Mouse (Mus musculus) kidney, adult 9 months (tissue): ENCODE measurements around the gene Pkp4.

ENCODE experiments used
- DNase-seq: peaks from one replicate; pipeline ENCODE4 v3.0.0; 2022

Gene Pkp4

GRCm38 (mm10) chr2:59184107-59185064 lies 23.7 kb downstream of the Pkp4 start:
- DNase-seq, result peak; percentile 58

- DNase-seq, result peak; percentile 93
These were observed 25.5 kb downstream of the Pkp4 start for GRCm38 (mm10) chr2:59186122-59186521.

GRCm38 (mm10) chr2:59186966-59187365 lies 26.3 kb downstream of the Pkp4 start:
- DNase-seq, result no peak

- no peak for DNase-seq
These were observed 27.7 kb downstream of the Pkp4 start for GRCm38 (mm10) chr2:59188306-59188705.

- DNase-seq, result peak; percentile 47
These were observed 29.1 kb downstream of the Pkp4 start for GRCm38 (mm10) chr2:59189661-59190185.

- no peak for DNase-seq
These were observed 29.5 kb downstream of the Pkp4 start for GRCm38 (mm10) chr2:59190186-59190585.

- no peak for DNase-seq
These were observed 30.8 kb downstream of the Pkp4 start for GRCm38 (mm10) chr2:59191466-59191865.

- DNase-seq, result no peak
These were observed 32.5 kb downstream of the Pkp4 start for GRCm38 (mm10) chr2:59193117-59193516.

GRCm38 (mm10) chr2:59197156-59197555 lies 36.5 kb downstream of the Pkp4 start:
- DNase-seq, result no peak

GRCm38 (mm10) chr2:59199476-59199976 lies 38.9 kb downstream of the Pkp4 start:
- no peak for DNase-seq

- no peak for DNase-seq
These were observed 39.9 kb downstream of the Pkp4 start for GRCm38 (mm10) chr2:59200511-59200910.

GRCm38 (mm10) chr2:59202930-59203329 lies 42.3 kb downstream of the Pkp4 start:
- DNase-seq, result no peak

GRCm38 (mm10) chr2:59203627-59204425 lies 43.2 kb downstream of the Pkp4 start:
- no peak for DNase-seq

- no peak for DNase-seq
These were observed 44.4 kb downstream of the Pkp4 start for GRCm38 (mm10) chr2:59205092-59205491.

GRCm38 (mm10) chr2:59206190-59206589 lies 45.5 kb downstream of the Pkp4 start:
- no peak for DNase-seq

GRCm38 (mm10) chr2:59207240-59207639 lies 46.6 kb downstream of the Pkp4 start:
- DNase-seq, result no peak

- no peak for DNase-seq
These were observed 47.1 kb downstream of the Pkp4 start for GRCm38 (mm10) chr2:59207725-59208124.

GRCm38 (mm10) chr2:59208276-59208675 lies 47.6 kb downstream of the Pkp4 start:
- no peak for DNase-seq

- no peak for DNase-seq
These were observed 50.4 kb downstream of the Pkp4 start for GRCm38 (mm10) chr2:59211051-59211450.

GRCm38 (mm10) chr2:59212430-59212829 lies 51.8 kb downstream of the Pkp4 start:
- DNase-seq, result no peak

GRCm38 (mm10) chr2:59212846-59213245 lies 52.2 kb downstream of the Pkp4 start:
- DNase-seq, result no peak

GRCm38 (mm10) chr2:59217931-59218330 lies 57.3 kb downstream of the Pkp4 start:
- DNase-seq, result no peak
